Mouse (Mus musculus) small intestine, adult 2 months (tissue): ENCODE measurements at regions not wholly inside any gene's neighbourhood (a gene's known extent, or its start where the extent isn't known, plus 50 kb on each side); places are given as distances from the start of the nearest gene placed in this dataset.

Experiments
- CTCF ChIP-seq: fragments of 200-500 bp; IDR thresholded peaks from 2 replicates; pipeline ENCODE4 v1.5.1; 2012; ENCODE audit warnings: low read depth, mild to moderate bottlenecking, control low read depth, inconsistent platforms, low read length, moderate library complexity, mixed read lengths; ENCODE audit not compliant: insufficient replicate concordance, insufficient read length; ENCODE audit errors: extremely low read depth
- POLR2A ChIP-seq: fragments of 200-500 bp; IDR thresholded peaks from 2 replicates; pipeline ENCODE4 v1.6.1; 2012; ENCODE audit warnings: low read depth, mild to moderate bottlenecking, control low read depth, inconsistent platforms, low read length, moderate library complexity

- TF ChIP-seq CTCF (no peak), POLR2A (no peak)
Measured at GRCm38 (mm10) chr2:45212833-45213232, 95.6 kb upstream of the Zeb2 start.
